Mouse (Mus musculus) heart, embryonic 14.5 days (tissue): Measurements from ENCODE around the gene Tnfrsf13b. TPM values are rescaled to one million over a fixed set of nuclear protein-coding genes. Genes with fewer than 3 reads are reported as not detected.
"Not testable (repeated sequence)": the region's sequence is repeated elsewhere in the genome, so short reads cannot be mapped to it uniquely, and the experiment has no call there.

Experiments
- ATAC-seq: fragments of 200-750 bp; cut with Nextera tagmentation; 2 replicates; pipeline ENCODE4 v1.8.0; 2017; ENCODE audit warnings: low read depth, moderate TSS enrichment; ENCODE audit not compliant: insufficient number of reproducible peaks, insufficient read depth, low FRiP score
- H3K27ac ChIP-seq, 2 experiments: fragments of 200-500 bp in 1 of 2; fragments of 300-500 bp in 1 of 2; sonication (generic) in 1 of 2; replicated peaks in 1 of 2; 2 replicates each; pipeline ENCODE4 v1.5.1; 2012 to 2014; ENCODE audit warnings: low read depth in 2 of 2, low read length in 2 of 2, control low read depth in 1 of 2, mild to moderate bottlenecking in 1 of 2, mixed read lengths in 1 of 2; ENCODE audit not compliant: control insufficient read depth in 1 of 2, insufficient read depth in 1 of 2
- H3K27me3 ChIP-seq: fragments of 300-500 bp; sonication (generic); 2 replicates; pipeline ENCODE4 v1.6.1; 2014; ENCODE audit warnings: mild to moderate bottlenecking, low read length, control low read depth; ENCODE audit not compliant: control insufficient read depth, insufficient read depth
- H3K36me3 ChIP-seq: fragments of 300-500 bp; sonication (generic); 2 replicates; pipeline ENCODE4 v1.6.1; 2014; ENCODE audit warnings: mild to moderate bottlenecking, control low read depth, low read length, mixed read lengths; ENCODE audit not compliant: control insufficient read depth, insufficient read depth
- H3K4me1 ChIP-seq, 2 experiments: fragments of 200-500 bp in 1 of 2; fragments of 300-500 bp in 1 of 2; sonication (generic) in 1 of 2; 2 replicates each; pipeline ENCODE4 v1.6.1; 2012 to 2014; ENCODE audit warnings: low read length in 2 of 2, control low read depth in 1 of 2, mixed read lengths in 1 of 2; ENCODE audit not compliant: control insufficient read depth in 2 of 2, insufficient read depth in 2 of 2
- H3K4me2 ChIP-seq: fragments of 300-500 bp; sonication (generic); 2 replicates; pipeline ENCODE4 v1.6.1; 2014; ENCODE audit warnings: mild to moderate bottlenecking, low read length
- H3K4me3 ChIP-seq, 2 experiments: fragments of 200-500 bp in 1 of 2; fragments of 300-500 bp in 1 of 2; sonication (generic) in 1 of 2; 2 replicates each; pipeline ENCODE4 v1.5.1; 2012 to 2014; ENCODE audit warnings: low read length in 2 of 2, mild to moderate bottlenecking in 2 of 2, control low read depth in 1 of 2, low read depth in 1 of 2, moderate library complexity in 1 of 2; ENCODE audit not compliant: control insufficient read depth in 1 of 2, insufficient read depth in 1 of 2
- H3K9ac ChIP-seq: fragments of 300-500 bp; sonication (generic); 2 replicates; pipeline ENCODE4 v1.6.1; 2014; ENCODE audit warnings: mild to moderate bottlenecking, low read length
- H3K9me3 ChIP-seq: fragments of 300-500 bp; sonication (generic); 2 replicates; pipeline ENCODE4 v1.6.1; 2016; ENCODE audit warnings: low read length, control low read depth; ENCODE audit not compliant: control insufficient read depth
- WGBS: fragments of 180-500 bp; shearing (Covaris S2); extraction: QIAGEN DNeasy Blood & Tissue Kit; methylation state at CpG from one replicate; pipeline ENCODE4 v1.1.7; 2014; 5-methylcytosine and 5-hydroxymethylcytosine counted together
- polyA plus RNA-seq: library from polyadenylated mRNA; unstranded; fragments of >200 nt; fragmentation: Nextera tagmentation; extraction: Ambion mirVana; gene quantifications from 2 replicates; pipeline ENCODE4 v1.2.1, GENCODE M21; 2014

Tnfrsf13b gene
- polyA plus RNA-seq, 1 experiment from 2014 or later, result 1.9 TPM

DNA sequence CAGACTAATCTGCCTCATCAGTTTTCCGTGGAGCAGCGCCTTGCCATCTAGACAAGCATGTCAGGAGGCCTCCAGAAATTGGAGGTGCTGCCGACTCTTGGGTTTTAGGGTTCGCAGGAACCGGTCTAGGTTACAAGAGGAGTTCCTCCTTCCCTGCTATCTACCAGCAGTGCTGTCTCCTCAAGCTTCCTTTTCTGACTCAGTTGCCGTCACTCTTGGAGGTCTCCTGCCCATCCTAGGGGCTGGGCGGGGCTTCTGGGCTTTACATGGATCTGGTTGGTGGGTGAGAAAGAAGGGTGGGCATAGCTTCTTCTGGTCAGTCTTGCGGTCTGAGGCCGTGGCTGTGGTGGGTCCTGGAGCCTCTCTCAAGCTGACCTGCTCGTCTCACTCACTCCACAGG lies 2.8 kb downstream of the Tnfrsf13b start:
- H3K4me2 ChIP-seq, result no peak overlapping the region
- H3K9ac ChIP-seq, result no peak overlapping the region
- ATAC-seq, result no peak
- H3K4me3 ChIP-seq, result no peak overlapping the region
- H3K9me3 ChIP-seq, result no peaks in the 10 kb centered on the region
- H3K27ac ChIP-seq, result no peak overlapping the region
- no peaks in the 10 kb centered on the region for H3K36me3 ChIP-seq
- no peaks in the 10 kb centered on the region for H3K27me3 ChIP-seq
- 40% methylated on average over 10 of the region's 10 CpGs for WGBS
- no peaks in the 10 kb centered on the region for H3K4me1 ChIP-seq

DNA sequence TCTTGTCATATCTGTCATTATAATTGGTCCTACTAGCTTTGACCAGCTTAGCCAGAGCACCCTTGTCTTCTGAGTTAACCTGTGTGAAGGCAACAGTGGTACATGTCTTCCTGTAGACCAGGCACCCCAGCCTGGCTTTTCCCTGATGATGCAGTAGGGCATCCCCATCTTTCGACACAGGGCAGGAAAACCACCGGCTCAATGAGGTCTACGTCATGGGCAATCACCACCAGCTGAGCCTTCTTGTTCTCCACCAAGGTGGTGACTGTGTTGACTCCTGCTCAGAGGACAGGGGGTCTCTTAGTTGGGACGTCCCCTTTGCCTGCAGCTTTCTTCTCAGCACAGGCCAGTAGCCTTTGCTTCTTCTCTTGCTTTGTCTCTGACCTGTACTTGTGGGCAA lies 4.1 kb downstream of the Tnfrsf13b start:
- 76% methylated on average over 4 of the region's 4 CpGs for WGBS
- H3K9me3 ChIP-seq, H3K36me3 ChIP-seq, H3K4me1 ChIP-seq, H3K4me2 ChIP-seq, H3K27me3 ChIP-seq, H3K4me3 ChIP-seq, H3K27ac ChIP-seq, H3K9ac ChIP-seq, ATAC-seq: not testable (repeated sequence)

DNA sequence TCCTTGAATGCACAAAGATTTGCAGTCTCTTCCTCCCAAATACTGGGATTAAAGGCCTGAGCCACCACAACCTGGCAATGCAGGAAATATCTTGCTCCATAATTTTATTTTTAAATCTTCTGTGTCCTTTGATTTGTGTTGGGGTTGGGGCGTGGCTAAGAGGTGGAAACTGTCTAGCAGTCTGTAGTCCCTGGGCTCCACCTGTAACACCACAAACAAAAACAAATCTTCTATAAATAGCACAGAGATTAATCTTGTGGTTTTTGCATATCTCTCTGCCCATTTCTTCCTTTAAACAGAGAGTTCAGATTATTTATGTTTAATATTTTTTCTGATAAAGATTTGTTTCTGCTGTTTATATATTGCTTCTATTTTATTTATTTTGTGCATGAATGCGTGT lies 6.4 kb downstream of the Tnfrsf13b start:
- H3K4me1 ChIP-seq, result no peaks in the 10 kb centered on the region
- H3K4me2 ChIP-seq, result no peak overlapping the region
- no peak for ATAC-seq
- no peaks in the 10 kb centered on the region for H3K9me3 ChIP-seq
- WGBS, result 86% methylated on average over 2 of the region's 2 CpGs
- no peaks in the 10 kb centered on the region for H3K36me3 ChIP-seq
- no peak overlapping the region for H3K27ac ChIP-seq
- H3K4me3 ChIP-seq, result no peak overlapping the region
- no peak overlapping the region for H3K9ac ChIP-seq
- no peaks in the 10 kb centered on the region for H3K27me3 ChIP-seq

DNA sequence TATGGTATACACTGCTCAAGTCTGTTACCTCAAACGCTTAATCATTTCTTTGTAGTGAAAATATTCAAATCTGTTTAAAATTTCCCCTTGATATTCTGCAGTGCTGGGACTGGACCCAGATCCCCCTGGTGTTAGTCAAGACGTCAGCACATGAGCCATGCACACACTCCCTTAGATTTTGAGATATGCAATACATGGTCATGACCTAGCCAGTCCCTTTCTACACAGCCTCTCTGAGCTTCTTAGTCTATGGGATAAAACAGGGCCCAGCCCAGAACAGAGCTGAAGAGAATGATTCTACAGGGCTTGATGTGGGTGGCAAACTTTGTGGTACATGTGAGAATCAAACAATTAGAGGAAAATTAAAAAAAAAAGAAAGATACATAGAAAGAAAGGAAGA lies 15.1 kb downstream of the Tnfrsf13b start:
- Histone ChIP-seq H3K9ac (no peak overlapping the region), H3K4me3 (no peak overlapping the region), H3K27me3 (peaks cover 4% of the 10 kb centered on the region; the same call in 1 of the 2 replicates), H3K9me3 (no peaks in the 10 kb centered on the region), H3K4me1 (peaks cover 5 to 8% of the 10 kb centered on the region in 2 experiments; a peak in 3 of 4 replicates), H3K27ac (no peak overlapping the region), H3K36me3 (no peaks in the 10 kb centered on the region), H3K4me2 (no peak overlapping the region)
- WGBS, result 50% methylated on average over 2 of the region's 2 CpGs
- no peak for ATAC-seq

DNA sequence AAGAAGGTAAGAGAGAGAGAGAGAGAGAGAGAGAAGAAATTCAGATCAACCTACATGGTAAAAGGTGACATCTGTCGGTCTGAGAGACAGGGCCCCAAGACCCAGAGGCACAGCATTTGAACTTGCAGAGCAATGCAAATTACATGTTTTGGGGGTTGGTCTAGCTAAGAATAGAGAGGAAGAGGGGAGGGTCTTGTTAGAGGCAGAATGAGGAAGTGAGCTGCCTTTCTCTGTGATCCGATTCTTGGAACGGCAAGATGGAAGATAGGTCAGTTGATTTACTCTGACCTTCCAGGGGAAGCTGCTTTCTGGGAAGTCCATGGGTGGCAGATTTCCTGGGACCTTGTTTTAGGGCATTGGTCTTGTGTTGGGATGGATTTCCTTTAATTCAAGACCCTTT lies 15.7 kb downstream of the Tnfrsf13b start:
- peak overlapping the region; percentile 16 for H3K4me2 ChIP-seq
- no peak for ATAC-seq
- H3K27ac ChIP-seq, result no peak overlapping the region
- peak overlapping the region; percentile 4; a peak in 2 of 4 replicates for H3K4me3 ChIP-seq
- WGBS, result 40% methylated on average over 3 of the region's 3 CpGs
- no peaks in the 10 kb centered on the region for H3K9me3 ChIP-seq
- H3K27me3 ChIP-seq, result peaks cover 4% of the 10 kb centered on the region; the same call in 1 of the 2 replicates
- H3K36me3 ChIP-seq, result no peaks in the 10 kb centered on the region
- peaks cover 5 to 8% of the 10 kb centered on the region in 2 experiments; a peak in 3 of 4 replicates for H3K4me1 ChIP-seq
- no peak overlapping the region for H3K9ac ChIP-seq

DNA sequence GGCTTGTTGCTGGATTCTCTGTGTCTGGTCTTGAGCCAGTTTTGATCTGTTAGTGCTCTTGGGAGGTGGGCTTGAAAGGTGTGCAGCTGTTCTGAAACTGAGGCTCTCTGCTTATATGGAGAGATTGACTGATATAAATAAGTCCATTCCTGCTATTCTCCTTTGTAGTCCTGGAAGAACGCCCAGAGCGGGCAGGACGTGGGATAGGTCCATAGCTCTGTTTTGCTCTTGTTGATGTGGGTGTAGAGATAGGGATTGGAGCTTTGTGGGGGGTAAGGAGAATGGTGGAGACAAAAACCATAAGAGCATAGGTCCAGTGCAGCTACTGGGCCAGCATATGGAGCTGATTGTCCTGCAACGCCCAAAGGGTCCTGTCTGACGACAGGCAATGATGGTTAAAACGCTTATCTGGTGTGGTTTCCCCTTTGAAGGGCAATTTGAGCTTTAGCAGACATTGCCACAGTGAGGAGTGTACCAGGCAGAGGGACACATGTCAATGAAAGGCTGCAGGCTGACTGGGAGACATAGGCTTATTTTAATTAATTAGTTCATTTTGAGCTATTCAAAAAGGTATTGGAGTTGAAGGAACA lies 16.5 kb downstream of the Tnfrsf13b start:
- H3K9me3 ChIP-seq, result no peaks in the 10 kb centered on the region
- peaks cover 5 to 8% of the 10 kb centered on the region in 2 experiments; a peak in 3 of 4 replicates for H3K4me1 ChIP-seq
- H3K27me3 ChIP-seq, result peaks cover 11% of the 10 kb centered on the region; the same call in 1 of the 2 replicates
- peak overlapping the region in 1 of 2 experiments; percentile 4; a peak in 1 of 4 replicates for H3K4me3 ChIP-seq
- ATAC-seq, result no peak
- WGBS, result 34% methylated on average over 6 of the region's 6 CpGs
- no peak overlapping the region for H3K27ac ChIP-seq
- no peaks in the 10 kb centered on the region for H3K36me3 ChIP-seq
- H3K4me2 ChIP-seq, result peak overlapping the region; percentile 16
- H3K9ac ChIP-seq, result no peak overlapping the region

DNA sequence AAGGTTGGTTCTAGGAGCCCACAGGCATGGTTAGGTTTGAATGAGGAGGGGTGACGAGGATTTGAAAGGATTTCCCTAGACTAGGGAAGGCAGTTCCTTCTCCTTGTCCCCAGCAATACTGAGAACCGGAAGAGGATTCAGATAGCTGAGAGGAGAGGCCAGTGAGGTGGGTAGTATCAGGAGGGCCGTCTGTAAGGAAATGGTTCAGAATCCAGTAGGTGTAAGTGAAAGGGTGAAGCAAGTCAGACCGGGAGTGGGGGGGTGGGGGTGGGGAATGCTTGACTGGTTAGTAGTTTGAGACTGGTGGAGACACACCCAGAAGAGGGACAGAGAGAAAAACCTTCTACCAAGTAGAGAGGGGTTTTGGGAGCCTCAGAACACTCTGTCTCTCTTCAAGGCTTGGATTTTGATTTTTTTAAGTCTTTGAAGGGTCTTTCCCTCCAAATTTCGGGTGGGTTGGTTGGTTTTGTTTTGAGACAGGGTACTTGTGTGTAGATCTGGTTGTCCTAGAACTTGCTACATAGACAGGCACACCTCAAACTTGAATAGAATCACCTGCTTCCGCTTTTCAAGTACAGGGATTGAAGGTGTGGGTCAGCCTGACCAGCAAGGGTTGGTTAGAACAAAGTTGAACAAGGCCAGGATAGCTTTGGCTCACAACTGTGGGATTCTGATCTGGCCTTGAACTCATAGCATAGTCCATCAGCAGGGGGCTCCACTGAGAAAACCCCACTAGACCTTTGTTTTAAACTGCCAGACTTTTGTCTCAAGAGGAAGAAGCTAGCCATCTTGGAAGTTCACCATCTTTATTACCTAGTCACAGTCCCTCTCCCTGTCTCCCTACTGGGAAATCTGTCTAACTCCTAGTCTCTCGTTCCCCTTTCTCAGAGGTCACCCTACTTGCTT lies 17.3 kb downstream of the Tnfrsf13b start:
- no peaks in the 10 kb centered on the region for H3K9me3 ChIP-seq
- H3K4me2 ChIP-seq, result no peak overlapping the region
- no peak overlapping the region for H3K27ac ChIP-seq
- peaks cover 13% of the 10 kb centered on the region; the same call in 1 of the 2 replicates for H3K27me3 ChIP-seq
- H3K4me1 ChIP-seq, result peaks cover 5 to 8% of the 10 kb centered on the region in 2 experiments; a peak in 3 of 4 replicates
- no peaks in the 10 kb centered on the region for H3K36me3 ChIP-seq
- WGBS, result 55% methylated on average over 7 of the region's 7 CpGs
- no peak for ATAC-seq
- H3K9ac ChIP-seq, result no peak overlapping the region
- H3K4me3 ChIP-seq, result no peak overlapping the region
